Mouse (Mus musculus) kidney, postnatal 36 days (tissue): ENCODE results near the gene Colq.

Source experiments
- DNase-seq, 2 experiments: peaks; one replicate each; pipeline ENCODE4 v3.0.0; 2021 to 2022; ENCODE audit warnings: mixed read lengths in 2 of 2

Gene Colq

DNA sequence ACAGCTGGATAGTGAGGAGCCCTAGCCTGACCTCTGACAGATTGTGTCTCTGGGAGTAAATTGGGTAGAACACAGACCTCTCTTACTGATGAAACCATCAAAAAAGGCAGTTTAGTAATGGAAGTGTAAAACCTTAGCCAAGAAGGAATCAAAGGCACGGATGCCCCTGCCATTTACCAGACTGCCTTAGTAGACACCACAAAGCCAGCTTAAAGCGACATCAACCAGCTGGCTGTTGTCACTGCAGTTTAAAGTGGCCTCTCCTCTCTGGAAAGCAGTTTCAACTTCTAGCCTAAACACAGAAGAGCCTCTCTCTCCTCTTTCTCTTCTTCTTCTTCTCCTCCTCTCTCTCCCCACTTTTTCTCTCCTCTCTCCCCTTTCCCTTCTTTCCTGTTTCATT is 69.8 kb downstream of the Colq start:
- DNase-seq, result no peak

DNA sequence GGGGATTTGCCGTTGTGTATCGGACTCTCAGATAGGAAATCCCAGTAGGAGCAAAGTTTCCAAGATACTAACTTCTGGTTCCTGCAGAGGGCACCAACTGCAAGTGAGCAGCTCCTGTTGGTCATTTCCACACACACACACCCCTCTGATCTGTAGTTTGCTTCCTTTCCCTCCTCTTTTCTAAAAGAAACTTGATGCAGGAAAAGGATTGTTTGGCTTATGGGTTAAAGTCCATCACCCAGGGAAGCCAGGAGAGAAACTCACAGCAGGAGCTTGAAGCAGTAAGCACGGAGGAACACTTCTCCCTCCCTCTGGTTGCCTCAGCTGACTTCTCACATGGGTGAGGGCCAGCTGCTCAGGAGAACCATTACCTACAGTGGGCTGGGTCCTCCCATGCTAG is 72.0 kb downstream of the Colq start:
- peak; percentile 64 to 65 for DNase-seq

DNA sequence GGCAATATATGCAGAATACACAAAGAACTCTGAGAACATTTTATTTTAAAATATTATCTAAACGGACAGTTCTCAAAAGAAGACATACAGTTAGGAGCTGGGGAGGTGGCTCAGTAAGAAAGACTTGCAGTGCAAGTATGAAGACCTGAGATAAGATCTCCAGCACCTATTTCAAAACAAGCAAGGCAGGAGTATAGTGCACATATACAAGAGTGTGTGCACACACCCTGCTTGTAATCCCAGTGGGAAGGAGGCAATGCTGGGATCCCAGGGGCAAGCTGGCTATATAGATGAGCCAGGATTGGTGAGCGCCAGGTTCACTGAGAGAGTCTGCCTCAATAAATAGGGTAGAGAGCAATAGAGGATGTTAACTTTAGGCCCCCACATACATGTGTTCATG is 75.2 kb downstream of the Colq start:
- DNase-seq, result no peak

DNA sequence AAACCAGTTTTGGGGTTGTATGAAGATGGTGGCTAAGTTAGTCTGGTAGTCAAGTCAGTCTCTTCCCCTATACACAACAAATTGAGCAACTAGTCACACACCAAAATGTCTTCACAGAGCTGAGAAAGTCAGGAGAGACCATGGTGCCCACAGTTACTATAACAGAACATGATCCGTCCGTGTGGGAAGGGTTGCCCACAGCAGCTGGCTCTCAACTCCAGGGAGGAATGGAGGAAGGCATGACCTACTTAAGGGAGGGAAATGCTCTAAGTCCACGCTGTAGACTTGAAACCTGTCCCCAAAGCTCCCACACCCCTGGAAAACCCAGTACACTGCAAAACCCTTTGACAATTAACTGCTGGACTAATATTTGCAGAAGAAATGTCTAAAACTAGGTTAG is 80.8 kb downstream of the Colq start:
- no peak for DNase-seq

DNA sequence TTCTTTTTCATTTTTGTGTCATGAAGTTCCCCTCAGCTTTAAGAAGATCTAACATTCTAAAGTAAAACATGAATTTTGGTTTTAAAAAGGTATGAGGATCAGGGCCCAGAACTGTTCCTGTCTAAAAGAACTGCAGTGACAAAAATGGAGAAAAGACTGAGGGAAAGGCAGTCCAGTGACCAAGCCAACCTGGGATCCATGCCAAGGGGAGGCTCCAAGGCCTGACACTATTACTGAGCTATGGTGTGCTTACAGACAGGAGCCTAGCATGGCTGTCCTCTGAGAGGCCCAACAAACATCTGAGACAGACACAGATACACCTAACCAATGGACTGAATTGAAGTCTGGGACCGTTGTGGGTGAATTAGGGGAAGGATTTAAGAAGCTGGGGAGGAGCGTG is 81.2 kb downstream of the Colq start:
- peak in 1 of 2 experiments; percentile 46 for DNase-seq

DNA sequence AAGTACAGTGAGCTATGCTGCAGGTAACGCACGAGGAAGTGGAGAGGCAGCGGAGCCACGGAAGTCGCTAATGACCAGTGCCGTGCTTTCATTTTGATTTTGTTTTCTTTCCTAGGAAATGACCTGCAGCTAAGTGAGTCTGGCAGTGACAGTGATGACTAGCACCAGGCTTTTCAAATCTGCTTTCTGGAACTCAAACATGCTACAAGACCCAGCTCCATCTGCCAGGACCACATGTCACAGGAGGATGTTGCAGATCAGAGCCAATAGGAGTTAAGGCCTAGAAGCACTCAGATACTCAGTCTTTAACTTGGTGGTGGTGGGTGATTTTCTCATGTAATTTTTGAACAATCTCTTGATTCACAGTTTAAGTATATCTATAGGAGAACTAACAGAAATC is 84.7 kb downstream of the Colq start:
- no peak for DNase-seq

DNA sequence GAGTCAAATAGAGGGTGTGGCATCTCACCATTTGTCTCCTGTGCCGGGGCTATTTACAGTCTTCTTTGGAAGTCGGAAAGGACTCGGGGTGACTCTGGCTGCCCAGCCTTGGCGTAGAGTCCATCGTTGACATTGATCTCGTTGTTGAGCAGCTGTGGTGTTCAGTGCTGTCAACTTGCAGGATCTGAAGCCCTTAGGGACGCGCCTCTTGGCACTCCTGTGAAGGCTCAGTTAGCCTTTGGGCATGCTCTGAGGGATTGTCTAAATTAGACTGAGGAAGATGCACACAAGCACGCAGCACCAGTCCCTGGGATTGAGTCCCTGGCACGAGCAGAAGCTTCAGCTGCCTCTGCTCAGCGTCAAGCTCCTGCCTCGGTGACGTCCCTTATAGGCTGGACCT is 87.7 kb downstream of the Colq start:
- no peak for DNase-seq

DNA sequence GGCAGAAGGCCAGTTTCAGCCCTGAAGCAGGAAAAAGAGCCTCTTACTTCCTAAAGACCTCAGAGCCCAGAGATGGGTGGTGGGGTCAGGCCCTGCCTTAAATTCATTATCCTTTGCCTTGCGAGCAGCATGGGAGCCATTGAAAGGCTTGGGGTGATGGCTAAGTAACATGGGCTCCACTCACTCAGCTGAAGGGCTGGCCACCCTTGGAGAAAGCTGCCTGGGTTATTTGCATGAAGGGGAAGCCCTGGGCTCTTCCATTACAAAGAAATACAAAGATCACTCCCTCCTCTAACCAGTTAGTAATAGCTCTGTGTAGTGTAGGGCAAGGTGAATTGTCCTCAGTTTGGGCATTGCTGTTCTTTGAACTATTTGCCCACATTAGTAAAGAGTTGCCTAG is 91.6 kb downstream of the Colq start:
- no peak for DNase-seq

DNA sequence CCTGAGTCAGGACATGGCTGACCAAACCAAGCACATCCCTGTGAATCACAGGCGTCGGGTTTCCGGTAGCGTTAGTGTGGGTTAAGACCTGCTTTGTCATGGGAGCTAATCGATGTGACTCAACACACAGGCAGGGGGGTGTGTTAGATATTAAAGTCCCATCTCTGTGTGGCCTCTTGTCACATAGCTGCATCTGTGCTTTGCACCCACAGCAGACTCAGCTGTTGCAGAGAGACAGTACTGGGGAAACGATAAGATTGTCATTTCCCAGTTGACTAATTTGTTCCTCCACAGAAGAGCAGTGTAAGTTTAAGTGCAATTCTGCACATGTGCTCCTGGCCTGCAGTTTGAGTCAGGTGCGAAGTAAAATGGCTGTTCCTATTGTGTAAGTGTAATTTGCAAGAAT is 94.9 kb downstream of the Colq start:
- no peak for DNase-seq

DNA sequence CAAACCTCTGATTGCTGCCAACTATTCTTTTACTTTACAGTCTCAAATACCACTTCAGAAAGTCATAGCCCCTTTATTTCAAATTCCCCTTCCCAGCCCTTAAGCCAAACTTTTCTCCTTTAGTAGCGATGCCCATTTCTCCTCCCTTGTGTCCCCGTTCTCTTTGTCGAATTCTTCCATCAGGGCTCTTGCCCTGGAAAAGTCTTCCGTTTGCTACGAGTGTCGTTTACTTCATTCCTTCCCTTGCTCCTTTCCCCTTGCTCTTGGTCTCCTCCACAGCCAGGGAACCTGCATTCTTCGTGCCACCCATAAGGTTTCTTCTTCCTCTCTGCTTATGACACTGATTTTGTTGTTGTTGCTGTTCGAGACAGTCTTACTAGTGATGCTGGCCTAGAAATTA is 95.6 kb downstream of the Colq start:
- DNase-seq, result no peak

DNA sequence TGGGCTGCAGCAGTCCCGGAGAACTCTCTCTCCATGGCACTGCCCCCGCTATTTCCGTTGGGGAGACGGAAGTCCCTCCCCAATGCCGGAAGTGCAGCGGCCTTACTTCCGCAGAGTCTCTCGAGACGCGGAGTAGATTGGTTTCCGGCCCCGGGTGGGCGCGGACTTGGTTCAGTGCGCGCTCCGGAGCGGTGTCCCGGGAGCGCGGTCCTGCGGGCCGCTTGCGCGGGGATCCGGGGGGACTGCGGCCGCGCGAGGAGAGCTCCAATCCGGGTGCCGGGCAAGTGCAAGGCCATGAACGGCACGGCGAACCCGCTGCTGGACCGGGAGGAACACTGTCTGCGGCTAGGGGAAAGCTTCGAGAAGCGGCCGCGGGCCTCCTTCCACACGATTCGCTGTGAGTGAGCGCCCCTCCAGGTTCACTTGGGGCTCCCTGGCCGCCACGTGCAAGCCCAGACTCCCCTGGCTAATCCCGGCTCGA is 96.1 kb downstream of the Colq start, which contains the start of gene Mettl6:
TSS of gene Mettl6 (minus strand) at position 66 of the 481 bp plus-strand sequence.
- DNase-seq, result peak; percentile 93 to 95

DNA sequence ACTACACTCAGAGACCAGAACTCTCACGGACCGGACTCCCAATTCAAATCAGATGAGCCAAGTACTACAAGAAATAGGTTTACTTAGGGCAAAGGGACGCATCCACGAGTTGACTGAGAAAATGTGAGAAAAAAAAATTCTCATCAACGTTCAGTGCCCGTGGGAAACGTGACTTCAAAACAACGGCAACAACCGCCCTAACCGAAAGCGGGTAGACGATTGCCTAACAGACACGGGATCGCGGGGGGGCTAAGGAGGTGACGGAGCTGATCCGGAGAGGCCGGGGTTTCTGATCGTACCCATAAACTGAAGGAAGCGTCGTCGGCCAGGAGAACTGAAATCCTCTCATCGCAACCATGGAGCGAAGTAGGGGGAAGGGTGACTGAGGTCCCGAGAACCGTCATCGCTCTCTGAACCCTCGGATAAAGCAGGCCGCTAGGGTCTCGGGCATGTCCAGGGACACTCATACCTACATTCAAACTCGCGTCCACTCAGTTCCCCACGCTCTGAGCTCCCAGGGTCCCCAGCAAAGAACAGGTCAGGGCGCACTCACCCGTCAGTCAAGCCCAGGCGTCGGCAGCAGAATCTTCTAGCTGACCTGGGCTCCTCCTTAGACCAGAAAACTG is 96.7 kb downstream of the Colq start, which contains the start of gene Eaf1:
TSS of gene Eaf1 (plus strand) at position 51 of the 626 bp plus-strand sequence.
- DNase-seq, result peak; percentile 16 to 59

DNA sequence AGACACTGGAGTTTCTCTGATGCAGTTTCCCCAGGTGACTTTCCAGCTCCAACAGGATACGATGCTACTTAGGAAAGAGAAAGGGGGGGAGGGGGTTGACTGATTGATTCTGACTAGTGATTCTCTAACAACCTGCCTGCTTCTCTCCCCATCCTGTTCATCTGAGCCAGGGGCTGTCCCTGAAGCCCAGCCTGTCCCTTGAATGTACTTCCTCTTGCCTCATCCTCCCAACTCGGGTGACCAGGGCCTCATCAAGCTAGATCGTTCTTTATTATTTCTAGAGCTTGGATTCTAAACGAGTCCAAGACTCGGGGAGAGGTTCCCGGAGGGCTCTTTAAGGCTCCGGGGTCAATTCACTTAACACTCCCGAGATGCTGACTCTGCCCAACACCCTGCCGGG is 97.2 kb downstream of the Colq start:
- no peak for DNase-seq

DNA sequence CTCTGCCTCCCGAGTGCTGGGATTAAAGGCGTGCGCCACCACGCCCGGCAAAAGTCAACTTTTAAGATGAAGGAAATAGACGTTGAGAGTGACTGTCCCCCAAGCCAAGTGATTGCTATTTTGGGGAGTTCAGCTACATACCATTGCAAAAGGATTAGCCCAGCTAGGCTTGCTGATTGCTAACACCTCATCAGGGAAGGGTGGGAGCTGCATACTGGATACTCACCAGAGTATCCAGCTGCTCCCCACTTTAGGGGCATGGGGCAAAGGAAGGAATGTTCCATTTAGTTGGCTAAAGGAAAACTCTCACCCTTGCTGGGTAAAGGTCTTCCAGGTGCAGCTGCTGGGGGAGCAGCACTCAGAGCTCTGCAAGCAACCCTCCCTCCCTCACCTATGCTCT is 103.1 kb downstream of the Colq start:
- no peak for DNase-seq

DNA sequence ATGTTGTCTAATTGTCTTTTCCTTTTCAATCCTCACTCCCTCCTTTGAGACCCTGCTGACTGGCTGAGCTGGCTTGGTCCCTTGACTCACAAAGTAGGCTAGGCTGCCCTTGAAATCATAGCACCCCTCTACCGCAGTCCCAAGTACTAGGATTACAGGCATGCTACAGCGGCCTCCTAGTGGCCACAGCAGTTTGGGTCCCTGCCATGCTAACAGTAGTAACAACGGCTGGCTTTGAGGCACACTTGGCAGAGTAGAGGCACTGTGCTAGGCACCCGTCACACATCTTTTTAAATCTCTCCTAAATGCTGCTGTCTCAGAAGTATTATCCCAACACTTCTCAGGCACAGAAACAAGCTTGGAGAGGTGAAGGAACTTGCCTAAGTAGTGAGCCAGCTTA is 104.7 kb downstream of the Colq start:
- DNase-seq, result peak in 1 of 2 experiments; percentile 14

DNA sequence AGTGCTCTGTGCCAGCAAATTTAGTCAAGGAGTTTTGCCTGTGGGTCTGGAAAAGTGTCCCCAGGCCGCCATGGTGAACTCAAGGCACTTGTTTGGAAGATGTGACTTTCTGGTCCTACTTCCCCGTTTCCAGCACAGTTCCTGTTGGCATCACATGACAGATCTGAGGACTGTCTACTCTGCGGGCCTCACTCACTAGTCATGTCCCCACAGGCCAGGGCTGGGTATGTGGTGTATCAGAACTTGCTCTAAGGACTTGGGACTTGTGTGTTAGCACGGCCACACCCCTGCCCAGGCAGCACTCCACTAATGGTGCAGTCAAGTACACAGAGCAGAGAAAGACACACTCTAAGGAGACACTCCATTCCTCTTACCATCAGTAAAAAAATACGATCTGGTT is 108.7 kb downstream of the Colq start:
- no peak for DNase-seq

DNA sequence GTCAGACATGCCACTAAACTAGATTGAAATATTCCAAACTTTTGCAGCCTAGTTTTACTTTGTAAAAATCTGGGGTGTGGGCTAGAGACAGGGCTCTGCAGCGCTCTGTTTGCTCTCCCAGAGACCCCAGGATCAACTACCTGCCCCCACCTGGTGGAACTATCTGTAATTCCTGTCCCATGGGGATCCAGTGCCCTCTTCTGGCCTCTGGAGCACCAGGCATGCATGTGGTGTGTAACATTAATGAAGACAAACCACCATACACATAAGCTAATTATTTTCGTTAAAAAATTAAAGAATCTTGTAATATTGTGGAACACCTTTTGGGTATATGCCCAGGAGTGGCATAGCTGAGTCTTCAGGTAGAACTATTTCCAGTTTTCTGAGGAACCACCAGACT is 117.8 kb downstream of the Colq start:
- DNase-seq, result no peak
